In the genomic region with DNA sequence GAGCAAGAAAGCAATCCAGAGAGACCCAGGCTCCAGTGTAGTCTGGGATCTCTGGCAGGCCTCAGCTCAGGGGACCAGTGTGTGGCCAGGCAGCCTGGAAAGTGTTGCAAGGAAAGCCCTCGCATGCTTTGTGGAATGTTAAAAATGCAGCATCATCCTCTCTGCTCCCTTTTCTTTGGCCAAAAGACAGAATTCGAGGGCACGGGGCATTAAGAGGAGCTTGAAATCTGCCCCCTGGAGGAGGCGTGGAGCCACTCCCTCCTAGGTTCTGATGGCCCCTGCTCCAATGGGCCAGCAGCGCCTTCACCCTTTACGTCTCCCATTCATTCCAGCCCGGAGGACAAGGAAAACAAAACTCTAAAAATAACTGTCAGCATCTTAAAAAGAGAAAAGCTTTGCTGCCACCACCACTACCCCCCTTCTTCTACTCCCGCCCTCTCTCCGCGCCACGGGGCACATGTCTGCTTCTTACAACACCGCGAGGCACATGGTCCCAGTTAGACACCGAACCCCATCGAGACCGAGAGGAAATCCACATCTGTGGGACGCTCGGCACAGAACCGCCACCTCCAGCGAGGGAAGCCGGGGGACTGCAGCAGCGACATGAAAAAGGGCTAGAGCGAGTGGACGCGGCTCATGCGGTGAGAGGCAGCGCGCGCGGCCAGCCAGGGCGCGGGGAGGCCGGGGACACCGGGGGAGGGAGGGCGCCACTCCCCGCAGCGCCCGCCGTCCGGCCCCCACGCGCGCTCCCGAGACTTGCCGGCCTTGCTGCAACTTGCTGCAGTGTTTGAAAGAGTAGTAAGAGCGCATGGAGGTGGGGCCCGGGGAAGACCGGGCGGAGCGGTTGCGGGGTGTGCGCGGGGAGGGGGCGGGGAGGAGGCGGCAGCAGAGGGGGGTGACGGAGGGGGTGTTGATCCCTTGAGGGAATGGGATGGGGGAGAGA, we compare ENCODE assay signal across 8 mouse cellular contexts. TPM values are rescaled to one million over a fixed set of nuclear protein-coding genes. Genes with fewer than 3 reads are reported as not detected.
DNase-seq lines count a peak whose midpoint lies in the region; ATAC-seq lines count a peak whose summit lies in the region.

A gene (plus strand): TSS at position 279 of the 943 bp plus-strand sequence.

- no peaks in the 10 kb centered on the region for H3K36me3 ChIP-seq in forebrain, embryonic 12.5 days (replicated peaks)
- no peaks in the 10 kb centered on the region for H3K36me3 ChIP-seq in hindbrain, embryonic 14.5 days (replicated peaks; ENCODE audit: control insufficient read depth, insufficient read depth)
- H3K36me3 ChIP-seq in limb, embryonic 10.5 days = no peaks in the 10 kb centered on the region
- no peaks in the 10 kb centered on the region for H3K36me3 ChIP-seq in neural tube, embryonic 11.5 days (ENCODE audit: control insufficient read depth, insufficient read depth, low read length)

- 0 out of 2 replicates have a peak, but pooled peaks cover 3% of the 10 kb centered on the region for H3K27me3 ChIP-seq in forebrain, embryonic 12.5 days
- no peaks in the 10 kb centered on the region for H3K27me3 ChIP-seq in hindbrain, embryonic 14.5 days (ENCODE audit: control insufficient read depth, insufficient read depth, low read length)
- H3K27me3 ChIP-seq in limb, embryonic 10.5 days (ENCODE audit: low read depth, poor library complexity, severe bottlenecking) = peaks cover 36% of the 10 kb centered on the region
- 0 out of 2 replicates have a peak, but pooled peaks cover 4% of the 10 kb centered on the region for H3K27me3 ChIP-seq in neural tube, embryonic 11.5 days (ENCODE audit: control insufficient read depth, insufficient read depth, low read length)

- peak within 1 kb of the TSS; percentile 68 for H3K4me2 ChIP-seq in forebrain, embryonic 12.5 days
- H3K4me2 ChIP-seq in hindbrain, embryonic 14.5 days (replicated peaks) = peak within 1 kb of the TSS; percentile 64
- H3K4me2 ChIP-seq in neural tube, embryonic 11.5 days (ENCODE audit: low read depth) = peak within 1 kb of the TSS; percentile 92

- peaks cover 9% of the 10 kb centered on the region for H3K4me1 ChIP-seq in forebrain, embryonic 12.5 days
- 0 out of 2 replicates have a peak, but pooled peaks cover 6% of the 10 kb centered on the region for H3K4me1 ChIP-seq in hindbrain, embryonic 14.5 days (replicated peaks; ENCODE audit: control insufficient read depth, insufficient read depth, low read length)
- H3K4me1 ChIP-seq in limb, embryonic 10.5 days = peaks cover 15% of the 10 kb centered on the region
- H3K4me1 ChIP-seq in neural tube, embryonic 11.5 days (ENCODE audit: control insufficient read depth, insufficient read depth, low read length) = no peaks in the 10 kb centered on the region; the same call in 1 of the 2 replicates

- peak within 1 kb of the TSS; percentile 61 for H3K27ac ChIP-seq in forebrain, embryonic 12.5 days
- H3K27ac ChIP-seq in hindbrain, embryonic 14.5 days = peak within 1 kb of the TSS; percentile 80
- H3K27ac ChIP-seq in limb, embryonic 10.5 days = peak within 1 kb of the TSS; percentile 73
- 0 out of 2 replicates have a peak within 1 kb of the TSS, but pooled peaks have one; percentile 23 for H3K27ac ChIP-seq in neural tube, embryonic 11.5 days (ENCODE audit: low read depth, low read length)

- under 1% methylated on average over 53 of the region's 56 CpGs for WGBS in forebrain, embryonic 12.5 days
- WGBS in hindbrain, embryonic 14.5 days = 2% methylated on average over 51 of the region's 56 CpGs
- 2% methylated on average over 53 of the region's 56 CpGs for WGBS in limb, embryonic 10.5 days
- under 1% methylated on average over 43 of the region's 56 CpGs for WGBS in neural tube, embryonic 11.5 days

- peak; percentile 85 for DNase-seq in heart, adult 11 months
- no peak for DNase-seq in heart, adult 8-10 months (ENCODE audit: low spot score)
- DNase-seq in hindbrain, embryonic 14.5 days (ENCODE audit: low spot score) = peak; percentile 49
- peak; percentile 66 for DNase-seq in limb, embryonic 10.5 days (ENCODE audit: low spot score)
- DNase-seq in neural tube, embryonic 11.5 days (ENCODE audit: low spot score) = peak; percentile 69
- peak; percentile 21 to 59 for DNase-seq in urinary bladder, postnatal 4 days (ENCODE audit: low spot score in 2 of 2)

- peak; percentile 68 for ATAC-seq in cerebellum, adult (ENCODE audit: insufficient number of reproducible peaks, low FRiP score, low TSS enrichment)
- peak; percentile 89 for ATAC-seq in forebrain, embryonic 12.5 days (ENCODE audit: low FRiP score)
- peak; percentile 88 for ATAC-seq in hindbrain, embryonic 14.5 days (ENCODE audit: low FRiP score)
- peak; percentile 74 for ATAC-seq in neural tube, embryonic 11.5 days (ENCODE audit: insufficient read depth, low FRiP score, low TSS enrichment)

- H3K9me3 ChIP-seq in forebrain, embryonic 12.5 days = no peaks in the 10 kb centered on the region
- no peaks in the 10 kb centered on the region for H3K9me3 ChIP-seq in hindbrain, embryonic 14.5 days (ENCODE audit: control insufficient read depth, low read length)
- no peaks in the 10 kb centered on the region for H3K9me3 ChIP-seq in limb, embryonic 10.5 days (replicated peaks)
- H3K9me3 ChIP-seq in neural tube, embryonic 11.5 days (ENCODE audit: control insufficient read depth, low read length) = no peaks in the 10 kb centered on the region

- H3K9ac ChIP-seq in forebrain, embryonic 12.5 days = peak within 1 kb of the TSS; percentile 62
- peak within 1 kb of the TSS; percentile 79 for H3K9ac ChIP-seq in hindbrain, embryonic 14.5 days
- H3K9ac ChIP-seq in neural tube, embryonic 11.5 days (ENCODE audit: low read length) = peak within 1 kb of the TSS; percentile 56

- peak within 1 kb of the TSS; percentile 68 for H3K4me3 ChIP-seq in forebrain, embryonic 12.5 days (replicated peaks)
- peak within 1 kb of the TSS; percentile 62 for H3K4me3 ChIP-seq in hindbrain, embryonic 14.5 days (replicated peaks; ENCODE audit: low read length)
- peak within 1 kb of the TSS; percentile 65 for H3K4me3 ChIP-seq in limb, embryonic 10.5 days
- peak within 1 kb of the TSS; percentile 59 for H3K4me3 ChIP-seq in neural tube, embryonic 11.5 days (ENCODE audit: low read depth, low read length)

RNA-seq across cellular contexts. Expression of the gene that starts here (rescaled TPM):
- not detected for total RNA-seq in heart, adult 8-10 months (2022)
- 3.2 and 3.9 TPM in 2 replicates for polyA plus RNA-seq in forebrain, embryonic 12.5 days (2016; fragmentation: Nextera tagmentation; extraction: Ambion mirVana)
- polyA plus RNA-seq in hindbrain, embryonic 14.5 days (2014; fragmentation: Nextera tagmentation; extraction: Ambion mirVana) = 13.3 TPM in 2 replicates
- polyA plus RNA-seq in limb, embryonic 10.5 days (2016; fragmentation: Nextera tagmentation; extraction: Ambion mirVana) = 0.81 and 0.88 TPM in 2 replicates
- 5.7 and 6.1 TPM in 2 replicates for polyA plus RNA-seq in neural tube, embryonic 11.5 days (2014; fragmentation: Nextera tagmentation; extraction: Ambion mirVana)

Comparison
In these comparisons a context has a peak if more than half of its experiments do, and no peak if none do; other contexts are left out.
1. Peak in DNase-seq, H3K4me3 ChIP-seq and H3K27ac ChIP-seq in limb, embryonic 10.5 days; RNA of the gene not detected or under 1 TPM.
2. H3K27ac ChIP-seq: peak in every context shown above with its lines; median percentile 80 in hindbrain, embryonic 14.5 days; 73 in limb, embryonic 10.5 days; 61 in forebrain, embryonic 12.5 days; 23 in neural tube, embryonic 11.5 days.